Mouse (Mus musculus) lung, postnatal 0 days (tissue): ENCODE results near the gene Ifit2.
"Not testable (repeated sequence)": the region's sequence is repeated elsewhere in the genome, so short reads cannot be mapped to it uniquely, and the experiment has no call there.

Experiments used
- CTCF ChIP-seq: IDR thresholded peaks from 2 replicates; pipeline ENCODE4 v1.5.1; 2016; ENCODE audit warnings: antibody characterized with exemption, mild to moderate bottlenecking
- EP300 ChIP-seq: IDR thresholded peaks from 2 replicates; pipeline ENCODE4 v1.6.1; 2016; ENCODE audit warnings: antibody characterized with exemption, mild to moderate bottlenecking, control low read depth

DNA sequence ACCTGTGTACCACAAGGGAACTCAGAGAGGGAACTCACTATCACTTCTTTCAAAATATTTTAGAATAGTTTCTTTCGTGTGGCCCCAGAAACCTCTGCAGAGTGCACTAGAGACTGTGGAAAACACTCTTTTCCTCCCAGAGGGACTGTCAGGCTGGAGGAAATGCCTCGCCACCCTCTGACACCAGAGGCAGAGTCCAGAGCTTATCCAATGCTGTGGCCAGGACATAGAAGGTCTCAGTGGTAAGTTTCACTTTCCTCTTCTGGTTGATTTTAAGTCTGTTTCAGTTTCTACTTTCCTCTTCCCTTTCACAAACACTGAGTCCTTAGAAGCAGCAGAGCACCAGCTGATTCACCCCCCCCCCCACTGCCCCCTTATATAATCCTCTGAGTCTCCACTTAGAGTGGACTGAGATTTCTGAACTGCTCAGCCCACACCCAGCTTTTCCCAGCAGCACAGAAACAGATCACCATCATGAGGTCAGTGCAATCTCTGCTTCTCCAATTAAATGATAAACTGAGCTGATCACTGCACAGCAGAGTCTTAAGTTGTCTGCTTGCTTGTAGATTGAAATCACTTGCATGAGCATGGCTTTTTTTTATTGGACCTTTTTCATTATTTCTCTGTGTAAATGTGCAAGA lies 32.8 kb downstream of the Ifit2 start, which contains the start of gene Ifit3:
- not testable (repeated sequence) for TF ChIP-seq EP300, CTCF
